Mouse (Mus musculus) CD4-positive helper T cell, adult 2 months (primary cell): ENCODE measurements at regions not wholly inside any gene's neighbourhood (a gene's known extent, or its start where the extent isn't known, plus 50 kb on each side); places are given as distances from the start of the nearest gene placed in this dataset.
A peak's percentile ranks its signal among the peaks of the same experiment; 100 is the strongest.

Experiments
- DNase-seq: peaks from one replicate; pipeline ENCODE4 v3.0.0-alpha.2; 2012; ENCODE audit warnings: low read depth, missing footprints, low spot score

GRCm38 (mm10) chr1:138908860-138909259, 52.2 kb upstream of the 2310009B15Rik start:
- DNase-seq, result no peak

GRCm38 (mm10) chr1:138909654-138910053, 53.0 kb upstream of the 2310009B15Rik start:
- no peak for DNase-seq

- peak; percentile 18 for DNase-seq
Observed at GRCm38 (mm10) chr1:138912156-138912616, 51.0 kb upstream of the Dennd1b start.

- DNase-seq, result no peak
Observed at GRCm38 (mm10) chr1:138912928-138913327, 50.3 kb upstream of the Dennd1b start.

- DNase-seq, result no peak
Observed at GRCm38 (mm10) chr1:138913428-138913827, 49.8 kb upstream of the Dennd1b start.
